Mouse (Mus musculus) layer of hippocampus, postnatal 14 days (tissue): ENCODE measurements around the gene Fam155a. TPM values are rescaled to one million over a fixed set of nuclear protein-coding genes. Genes with fewer than 3 reads are reported as not detected.
"Not testable (repeated sequence)": the region's sequence is repeated elsewhere in the genome, so short reads cannot be mapped to it uniquely, and the experiment has no call there.

Experiments
- DNase-seq, 2 experiments: peaks; one replicate each; pipeline ENCODE4 v3.0.0; 2021 to 2022; ENCODE audit warnings: low spot score in 2 of 2, mixed read lengths in 1 of 2
- long read RNA-seq, 2 experiments: library from polyadenylated mRNA; stranded (forward); transcript quantifications; one replicate each; pipeline ENCODE4 v2.0.0; 2021
- total RNA-seq, 2 experiments: library from RNA; stranded (reverse); gene quantifications; 2 replicates each; pipeline ENCODE4 v1.2.3; 2021

The Fam155a gene
- total RNA-seq: 100 to 1,000 TPM in 1 of 2 experiments, 10 to 100 TPM in 1; 98.4 to 111 TPM
- long read RNA-seq, experiment 1, partial matches to known transcripts: 1 of 8 reads
- long read RNA-seq, experiment 1, other reads (novel, unspliced or antisense): 7 of 8 reads
- long read RNA-seq, experiment 2, partial matches to known transcripts: 1 of 17 reads
- long read RNA-seq, experiment 2, other reads (novel, unspliced or antisense): 16 of 17 reads

- peak in 1 of 2 experiments; percentile 42 for DNase-seq
Measured at GRCm38 (mm10) chr8:9770999-9771605, at the start of gene Fam155a. Gene Fam155a (minus strand): TSS chr8:9771161.

GRCm38 (mm10) chr8:9813273-9813946 lies 42.4 kb upstream of the Fam155a start:
- DNase-seq: no peak

GRCm38 (mm10) chr8:9810955-9811530 lies 40.1 kb upstream of the Fam155a start:
- DNase-seq: no peak

GRCm38 (mm10) chr8:9808596-9808995 lies 37.6 kb upstream of the Fam155a start:
- DNase-seq: no peak

GRCm38 (mm10) chr8:9805676-9806075 lies 34.7 kb upstream of the Fam155a start:
- no peak for DNase-seq

- not testable (repeated sequence) for DNase-seq
Measured at GRCm38 (mm10) chr8:9800346-9800745, 29.4 kb upstream of the Fam155a start.

- DNase-seq: no peak
Measured at GRCm38 (mm10) chr8:9799923-9800322, 29.0 kb upstream of the Fam155a start.

GRCm38 (mm10) chr8:9797514-9797913 lies 26.6 kb upstream of the Fam155a start:
- no peak for DNase-seq

GRCm38 (mm10) chr8:9795724-9796123 lies 24.8 kb upstream of the Fam155a start:
- no peak for DNase-seq

GRCm38 (mm10) chr8:9793351-9793750 lies 22.4 kb upstream of the Fam155a start:
- DNase-seq: no peak

GRCm38 (mm10) chr8:9780332-9780731 lies 9.4 kb upstream of the Fam155a start:
- DNase-seq: no peak

GRCm38 (mm10) chr8:9778148-9778547 lies 7.2 kb upstream of the Fam155a start:
- peak in 1 of 2 experiments; percentile 18 for DNase-seq

GRCm38 (mm10) chr8:9776818-9777217 lies 5.9 kb upstream of the Fam155a start:
- DNase-seq: no peak

- peak; percentile 31 to 41 for DNase-seq
Measured at GRCm38 (mm10) chr8:9772519-9772840, 1.5 kb upstream of the Fam155a start.

- peak; percentile 39 to 56 for DNase-seq
Measured at GRCm38 (mm10) chr8:9771606-9772518, 901 bp upstream of the Fam155a start.

- peak; percentile 50 to 61 for DNase-seq
Measured at GRCm38 (mm10) chr8:9770261-9770998, 531 bp downstream of the Fam155a start.

GRCm38 (mm10) chr8:9769061-9769460 lies 1.9 kb downstream of the Fam155a start:
- DNase-seq: peak in 1 of 2 experiments; percentile 24

GRCm38 (mm10) chr8:9735169-9735568 lies 35.8 kb downstream of the Fam155a start:
- DNase-seq: no peak

- DNase-seq: no peak
Measured at GRCm38 (mm10) chr8:9709791-9710190, 61.2 kb downstream of the Fam155a start.

GRCm38 (mm10) chr8:9707433-9707832 lies 63.5 kb downstream of the Fam155a start:
- DNase-seq: peak in 1 of 2 experiments; percentile 20
